Mouse (Mus musculus): Measurements from ENCODE around the gene Gm20662. TPM values are rescaled to one million over a fixed set of nuclear protein-coding genes. Genes with fewer than 3 reads are reported as not detected.

The Gm20662 gene
- total RNA-seq, 1 experiment from 2014 or later, result 1.6 TPM

GRCm38 (mm10) chr9:108094184-108094941 lies 98.2 kb downstream of the Gm20662 start, which contains the start of gene Apeh:
TSS of gene Apeh (minus strand) at chr9:108094606.
- ATAC-seq (replicated peaks in 1 of 2; ENCODE audit: insufficient read depth in 1 of 2, low FRiP score in 2 of 2, low TSS enrichment in 1 of 2, low read depth in 1 of 2, poor library complexity in 2 of 2, severe bottlenecking in 2 of 2), result peak; percentile 86 to 90

Other genes with a start within 250 kb of the Gm20662 start
- 309 and 331 TPM in 2 replicates for gene Rbm5, start 225.4 kb upstream of the Gm20662 start, total RNA-seq (2017)
- 165 and 170 TPM in 2 replicates for gene Rbm6, start 123.1 kb upstream of the Gm20662 start, total RNA-seq (2017)
- gene Mon1a, start 108.2 kb upstream of the Gm20662 start, total RNA-seq (2017), result 11.5 and 12.3 TPM in 2 replicates
- 0.25 TPM in 1 of 2 replicates, not detected in the other for gene Mst1r, start 89.5 kb upstream of the Gm20662 start, total RNA-seq (2017)
- gene Actl11, start 67.9 kb upstream of the Gm20662 start, total RNA-seq (2017), result not detected in 2 replicates
- gene Camkv, start 60.7 kb upstream of the Gm20662 start, total RNA-seq (2017), result 0.25 and 0.38 TPM in 2 replicates
- gene Traip, start 46.2 kb upstream of the Gm20662 start, total RNA-seq (2017), result 19.3 and 40.1 TPM in 2 replicates
- gene Uba7, start 20.8 kb upstream of the Gm20662 start, total RNA-seq (2017), result 103 and 121 TPM in 2 replicates
- 2.2 and 2.3 TPM in 2 replicates for gene Gm20661, start 13.3 kb upstream of the Gm20662 start, total RNA-seq (2017)
- gene Inka1, start 10.5 kb upstream of the Gm20662 start, total RNA-seq (2017), result 49.9 and 50.4 TPM in 2 replicates
- 3.3 and 3.9 TPM in 2 replicates for gene Cdhr4, start 3.9 kb upstream of the Gm20662 start, total RNA-seq (2017)
- gene Ip6k1, start 6.2 kb downstream of the Gm20662 start, total RNA-seq (2017), result 45.7 and 127 TPM in 2 replicates
- gene Gmppb, start 52.9 kb downstream of the Gm20662 start, total RNA-seq (2017), result 10.8 and 16.2 TPM in 2 replicates
- 1.9 and 3.4 TPM in 2 replicates for gene Amigo3, start 56.8 kb downstream of the Gm20662 start, total RNA-seq (2017)
- gene Mst1, start 84.1 kb downstream of the Gm20662 start, total RNA-seq (2017), result not detected in 2 replicates
- gene Rnf123, start 87.0 kb downstream of the Gm20662 start, total RNA-seq (2017), result 35.1 and 40.5 TPM in 2 replicates
- 90.6 and 109 TPM in 2 replicates for gene Apeh, start 98.3 kb downstream of the Gm20662 start, total RNA-seq (2017)
- gene Bsn, start 194.0 kb downstream of the Gm20662 start, total RNA-seq (2017), result 2.7 and 3.6 TPM in 2 replicates

Measured in hematopoietic stem cell, adult 5-6 weeks (primary cell).